Mouse (Mus musculus) hindbrain, embryonic 14.5 days (tissue): ENCODE data around the gene Atg2a. TPM values are rescaled to one million over a fixed set of nuclear protein-coding genes. Genes with fewer than 3 reads are reported as not detected.

Experiments
- ATAC-seq: fragments of 200-750 bp; cut with Nextera tagmentation; 2 replicates; pipeline ENCODE4 v1.8.0; 2017; ENCODE audit warnings: moderate number of reproducible peaks, mild to moderate bottlenecking, moderate TSS enrichment, moderate library complexity; ENCODE audit not compliant: low FRiP score
- DNase-seq: peaks from one replicate; pipeline ENCODE4 v3.0.0-alpha.2; 2015; ENCODE audit warnings: low spot score
- H3K27ac ChIP-seq: fragments of 300-500 bp; sonication (generic); 2 replicates; pipeline ENCODE4 v1.5.1; 2014; ENCODE audit warnings: mild to moderate bottlenecking, moderate library complexity
- H3K27me3 ChIP-seq: fragments of 300-500 bp; sonication (generic); 2 replicates; pipeline ENCODE4 v1.6.1; 2014; ENCODE audit warnings: mild to moderate bottlenecking, low read length, mixed read lengths; ENCODE audit not compliant: control insufficient read depth, insufficient read depth
- H3K36me3 ChIP-seq: fragments of 300-500 bp; sonication (generic); replicated peaks from 2 replicates; pipeline ENCODE4 v1.6.1; 2014; ENCODE audit not compliant: control insufficient read depth, insufficient read depth
- H3K4me1 ChIP-seq: fragments of 300-500 bp; sonication (generic); replicated peaks from 2 replicates; pipeline ENCODE4 v1.6.1; 2014; ENCODE audit warnings: antibody characterized with exemption, low read length, mixed read lengths; ENCODE audit not compliant: control insufficient read depth, insufficient read depth
- H3K4me2 ChIP-seq: fragments of 300-500 bp; sonication (generic); replicated peaks from 2 replicates; pipeline ENCODE4 v1.6.1; 2014; ENCODE audit warnings: mild to moderate bottlenecking, moderate library complexity
- H3K4me3 ChIP-seq: fragments of 300-500 bp; sonication (generic); replicated peaks from 2 replicates; pipeline ENCODE4 v1.5.1; 2014; ENCODE audit warnings: mild to moderate bottlenecking, low read length
- H3K9ac ChIP-seq: fragments of 300-500 bp; sonication (generic); 2 replicates; pipeline ENCODE4 v1.6.1; 2014
- H3K9me3 ChIP-seq: fragments of 300-500 bp; sonication (generic); 2 replicates; pipeline ENCODE4 v1.6.1; 2016; ENCODE audit warnings: low read length; ENCODE audit not compliant: control insufficient read depth
- WGBS: fragments of 180-500 bp; shearing (Covaris S2); extraction: QIAGEN DNeasy Blood & Tissue Kit; methylation state at CpG from one replicate; pipeline ENCODE4 v1.1.7; 2014; 5-methylcytosine and 5-hydroxymethylcytosine counted together
- polyA plus RNA-seq: library from polyadenylated mRNA; unstranded; fragments of >200 nt; fragmentation: Nextera tagmentation; extraction: Ambion mirVana; gene quantifications from 2 replicates; pipeline ENCODE4 v1.2.1, GENCODE M21; 2014

Atg2a gene
- polyA plus RNA-seq, 1 experiment from 2014 or later = 14.8 TPM

DNA sequence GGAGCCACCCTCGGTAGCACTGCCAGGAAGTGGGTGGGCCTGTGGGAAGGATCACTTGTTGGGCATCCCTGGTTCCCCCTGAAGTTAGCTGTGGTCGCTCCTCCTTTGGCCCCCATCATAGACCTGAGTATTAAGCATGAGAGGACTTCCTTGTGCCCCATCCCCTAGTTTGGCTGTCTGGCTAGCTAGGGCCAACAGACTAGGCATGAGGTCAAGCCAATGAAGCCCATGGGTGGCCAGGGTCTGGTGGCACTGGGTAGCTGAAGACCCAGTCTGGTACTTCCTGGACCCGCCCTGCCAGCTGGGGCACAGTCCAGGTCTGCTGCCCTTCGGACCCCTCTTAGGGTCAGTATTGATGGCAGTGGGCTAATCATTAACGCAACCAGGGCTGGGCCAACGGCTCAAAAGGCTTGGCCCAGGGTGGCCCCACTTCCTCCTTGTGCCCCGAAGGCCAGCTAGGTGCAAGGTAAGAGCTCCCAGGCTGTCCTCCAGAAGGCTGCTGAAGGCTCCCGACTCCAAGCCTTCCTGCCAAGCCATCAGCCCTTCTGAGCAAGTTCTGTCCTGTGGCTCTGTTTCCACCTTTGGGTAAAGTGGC, 21.5 kb downstream of the Atg2a start:
- Histone ChIP-seq H3K27me3 (no peaks in the 10 kb centered on the region), H3K9me3 (no peaks in the 10 kb centered on the region), H3K4me2 (no peak overlapping the region), H3K9ac (no peak overlapping the region), H3K27ac (no peak overlapping the region), H3K4me1 (no peaks in the 10 kb centered on the region), H3K36me3 (peaks cover 45% of the 10 kb centered on the region), H3K4me3 (no peak overlapping the region)
- DNase-seq (no peak), ATAC-seq (no peak)
- 78% methylated on average over 8 of the region's 8 CpGs for WGBS

DNA sequence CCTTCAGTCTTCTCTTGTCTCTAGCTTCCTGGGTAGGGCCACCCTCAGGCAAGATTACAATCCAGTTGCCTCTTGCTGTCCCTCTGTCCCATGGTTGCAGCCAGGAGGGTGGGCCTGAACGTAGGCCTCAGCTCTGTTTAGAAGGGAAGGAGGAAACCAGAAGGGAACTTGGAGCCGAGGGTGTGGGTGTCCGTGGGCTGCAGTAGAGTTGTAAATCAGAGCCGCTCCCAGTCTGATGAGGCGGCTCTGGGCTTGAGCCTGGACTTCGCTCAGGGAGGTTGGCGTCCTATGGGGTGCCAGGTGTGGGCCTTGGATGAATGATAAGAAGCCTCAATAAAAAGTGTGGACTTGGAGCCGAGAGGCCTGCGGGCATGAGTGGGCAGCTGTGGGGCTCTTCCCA, 22.7 kb downstream of the Atg2a start:
- Histone ChIP-seq H3K9ac (no peak overlapping the region), H3K4me3 (no peak overlapping the region), H3K9me3 (no peaks in the 10 kb centered on the region), H3K27me3 (no peaks in the 10 kb centered on the region), H3K4me2 (no peak overlapping the region), H3K27ac (no peak overlapping the region), H3K4me1 (no peaks in the 10 kb centered on the region), H3K36me3 (peaks cover 33% of the 10 kb centered on the region)
- DNase-seq = no peak
- ATAC-seq = no peak
- WGBS = 78% methylated on average over 9 of the region's 9 CpGs

DNA sequence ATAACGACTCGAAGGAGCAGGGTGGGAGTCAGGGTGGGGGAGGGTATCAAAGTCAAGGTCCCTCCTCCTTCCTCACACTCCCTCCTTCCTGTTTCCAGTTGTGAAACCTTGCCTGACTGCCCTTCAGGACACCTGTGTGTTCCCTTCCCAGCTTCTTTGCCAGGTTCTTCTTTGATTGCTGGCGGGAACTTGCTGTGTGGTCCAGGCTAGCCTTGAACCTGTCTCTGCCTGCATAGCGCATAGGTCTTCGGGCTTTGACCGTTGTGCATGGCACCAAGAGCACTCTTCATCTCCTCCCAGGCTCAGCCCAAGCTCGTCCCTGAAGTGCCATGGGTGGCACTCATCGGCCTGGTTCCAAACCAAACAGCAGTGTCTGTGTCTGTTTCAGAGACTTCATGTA, 23.5 kb downstream of the Atg2a start:
- no peaks in the 10 kb centered on the region for H3K9me3 ChIP-seq
- no peak overlapping the region for H3K4me3 ChIP-seq
- H3K27me3 ChIP-seq = no peaks in the 10 kb centered on the region
- DNase-seq = no peak
- H3K4me2 ChIP-seq = no peak overlapping the region
- peaks cover 29% of the 10 kb centered on the region for H3K36me3 ChIP-seq
- no peak overlapping the region for H3K9ac ChIP-seq
- no peaks in the 10 kb centered on the region for H3K4me1 ChIP-seq
- WGBS = 83% methylated on average over 8 of the region's 8 CpGs
- ATAC-seq = no peak
- H3K27ac ChIP-seq = no peak overlapping the region

DNA sequence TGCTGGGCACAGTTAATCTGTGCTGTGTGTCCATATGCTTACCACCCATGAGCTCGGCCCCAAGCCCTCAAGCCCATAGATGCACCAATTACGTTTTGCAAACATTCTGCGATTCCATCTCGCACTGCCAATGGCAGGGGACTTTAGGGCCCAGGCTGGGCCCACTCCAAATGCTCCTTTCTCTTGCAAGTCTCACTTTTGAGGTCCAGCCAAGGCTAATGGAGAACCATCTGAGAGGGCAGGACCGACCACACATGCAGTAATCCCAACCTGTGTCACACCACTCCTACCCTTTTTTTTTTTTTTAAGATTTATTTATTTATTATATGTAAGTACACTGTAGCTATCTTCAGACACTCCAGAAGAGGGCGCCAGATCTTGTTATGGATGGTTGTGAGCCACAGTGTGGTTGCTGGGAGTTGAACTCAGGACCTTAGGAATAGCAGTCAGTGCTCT, 24.3 kb downstream of the Atg2a start:
- ATAC-seq (no peak), DNase-seq (no peak)
- no peaks in the 10 kb centered on the region for H3K4me1 ChIP-seq
- H3K9ac ChIP-seq = no peak overlapping the region
- WGBS = 64% methylated on average over 6 of the region's 6 CpGs
- H3K4me2 ChIP-seq = no peak overlapping the region
- no peak overlapping the region for H3K4me3 ChIP-seq
- no peak overlapping the region for H3K27ac ChIP-seq
- no peaks in the 10 kb centered on the region for H3K27me3 ChIP-seq
- H3K9me3 ChIP-seq = no peaks in the 10 kb centered on the region
- peaks cover 21% of the 10 kb centered on the region for H3K36me3 ChIP-seq

DNA sequence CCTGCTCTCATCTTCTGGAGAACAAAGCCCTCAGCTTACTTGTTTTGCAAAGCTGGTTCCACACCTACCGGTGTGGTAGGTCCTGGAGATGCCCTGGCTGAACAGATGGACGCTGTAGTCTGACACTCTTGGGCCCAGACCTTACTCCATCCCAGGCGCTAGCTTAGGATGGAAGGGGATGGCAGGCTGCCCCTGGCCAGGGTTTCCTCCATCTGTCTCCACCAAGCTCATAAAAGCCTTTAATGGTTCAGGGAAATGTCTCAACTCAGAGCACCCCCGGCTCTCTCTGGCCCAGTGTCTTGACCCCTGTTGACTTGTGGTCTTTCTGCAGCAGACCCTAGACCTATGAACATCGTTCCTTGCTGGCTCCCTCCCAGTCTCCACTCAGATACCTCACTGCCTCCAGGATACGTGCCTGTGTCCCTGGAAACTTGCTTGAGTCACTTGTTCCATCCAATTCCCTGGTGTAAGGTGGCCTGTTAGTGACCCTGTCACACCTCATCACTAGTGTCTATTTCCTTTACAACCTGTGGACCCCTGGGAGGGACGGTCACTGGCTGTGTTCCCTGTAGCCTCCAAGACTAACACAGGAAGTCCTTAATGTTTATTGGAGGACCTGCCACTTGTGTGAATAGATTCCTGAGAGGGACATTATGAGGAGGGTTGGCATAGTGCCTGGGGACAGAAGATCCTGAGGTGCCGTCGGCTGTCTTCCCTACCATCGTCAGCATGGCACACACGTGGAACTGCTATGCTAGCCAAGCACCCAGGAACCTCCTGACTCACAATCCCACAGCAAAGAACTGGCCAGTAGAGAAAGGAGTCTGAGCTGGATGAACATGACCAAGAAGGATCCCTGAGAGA, 26.1 kb downstream of the Atg2a start:
- DNase-seq (no peak), ATAC-seq (no peak)
- Histone ChIP-seq H3K4me3 (no peak overlapping the region), H3K36me3 (peaks cover 3% of the 10 kb centered on the region; the same call in 1 of the 2 replicates), H3K4me1 (no peaks in the 10 kb centered on the region), H3K9ac (no peak overlapping the region), H3K9me3 (no peaks in the 10 kb centered on the region), H3K27me3 (no peaks in the 10 kb centered on the region), H3K27ac (no peak overlapping the region), H3K4me2 (no peak overlapping the region)
- 74% methylated on average over 11 of the region's 11 CpGs for WGBS

DNA sequence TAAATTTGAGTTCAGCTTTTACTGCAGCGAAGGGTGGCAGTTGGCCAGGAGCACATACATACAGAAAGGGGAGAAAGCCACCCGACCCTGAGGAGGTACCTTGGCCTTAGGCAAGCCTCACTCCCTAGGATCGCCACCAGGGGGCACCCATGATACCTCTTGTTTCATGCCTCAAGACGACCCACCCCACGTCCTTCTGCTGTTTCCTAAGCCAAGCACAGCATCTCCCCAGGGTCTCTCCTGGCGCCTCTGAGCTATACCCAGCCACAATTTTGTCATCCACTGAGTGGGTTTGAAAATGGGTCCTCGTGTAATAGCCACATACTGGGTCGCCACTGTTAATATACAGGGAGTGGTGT, 26.7 kb downstream of the Atg2a start:
- Histone ChIP-seq H3K27ac (no peak overlapping the region), H3K27me3 (no peaks in the 10 kb centered on the region), H3K36me3 (no peaks in the 10 kb centered on the region), H3K4me3 (no peak overlapping the region), H3K9ac (no peak overlapping the region), H3K4me2 (no peak overlapping the region), H3K9me3 (no peaks in the 10 kb centered on the region), H3K4me1 (no peaks in the 10 kb centered on the region)
- 16% methylated on average over 8 of the region's 8 CpGs for WGBS
- peak; percentile 69; the same call in 1 of the 2 replicates for ATAC-seq
- peak; percentile 89 for DNase-seq

DNA sequence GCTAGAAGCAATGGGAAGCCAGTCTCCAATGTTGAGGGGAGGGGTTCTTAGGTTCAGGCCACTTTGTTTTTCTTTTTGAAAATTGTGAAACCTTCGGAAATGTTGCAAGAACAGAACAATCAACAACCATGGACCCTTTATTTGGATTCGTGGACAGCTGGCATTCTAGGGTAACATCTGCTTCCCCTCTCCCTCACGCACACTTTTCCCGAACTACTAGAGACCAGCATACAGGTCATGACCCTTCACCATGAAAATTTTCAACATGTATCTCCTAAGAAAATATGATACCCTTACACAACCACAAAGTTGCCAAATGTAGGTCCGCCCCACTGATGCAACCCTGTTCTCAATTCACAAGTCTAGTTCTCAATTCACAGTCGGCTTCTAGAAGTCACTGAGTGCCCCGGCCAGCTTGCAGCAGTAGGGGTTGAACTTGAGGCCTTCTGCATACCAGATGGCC, 27.2 kb downstream of the Atg2a start:
- DNase-seq = no peak
- 81% methylated on average over 7 of the region's 7 CpGs for WGBS

DNA sequence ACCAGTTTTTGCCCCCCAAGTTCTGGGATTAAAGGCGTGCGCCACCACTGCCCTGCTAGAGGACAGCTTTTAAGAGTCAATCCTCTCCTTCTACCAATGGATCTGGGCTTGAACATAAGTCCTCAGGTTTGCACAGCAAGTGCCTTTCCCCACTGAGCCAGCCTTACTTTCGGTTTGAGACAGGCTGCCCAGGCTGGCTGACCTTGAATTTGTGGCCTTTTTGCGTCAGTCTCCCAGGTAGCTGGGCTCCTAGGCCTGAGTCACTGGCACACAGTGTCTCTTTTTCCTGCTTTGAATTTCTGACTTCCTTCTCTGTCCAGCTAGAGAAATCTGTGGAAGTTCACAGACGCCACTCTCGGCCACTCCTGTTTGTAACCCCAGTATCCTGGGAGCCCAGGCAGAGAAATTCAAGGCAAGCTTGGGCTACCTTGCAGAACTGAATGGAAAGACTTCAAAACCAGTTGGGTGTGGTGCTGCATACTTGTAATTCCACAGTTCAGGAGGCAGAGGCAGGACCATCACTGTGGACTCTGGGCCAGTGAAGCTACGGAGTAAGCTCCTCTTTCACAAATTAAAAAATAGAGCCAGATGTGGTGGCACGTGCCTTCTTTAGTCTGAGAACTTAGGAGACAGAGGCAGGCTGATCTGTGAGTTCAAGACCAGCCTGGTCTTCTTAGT, 28.5 kb downstream of the Atg2a start:
- H3K9ac ChIP-seq = no peak overlapping the region
- 88% methylated on average over 8 of the region's 8 CpGs for WGBS

More for the DNA sequence above, 27.2 kb downstream of the Atg2a start:
- H3K9ac ChIP-seq = no peak overlapping the region
- H3K27ac ChIP-seq = no peak overlapping the region
- no peaks in the 10 kb centered on the region for H3K9me3 ChIP-seq
- H3K27me3 ChIP-seq = no peaks in the 10 kb centered on the region
- H3K36me3 ChIP-seq = no peaks in the 10 kb centered on the region
- no peak overlapping the region for H3K4me2 ChIP-seq
- no peak overlapping the region for H3K4me3 ChIP-seq
- no peak for ATAC-seq
- no peaks in the 10 kb centered on the region for H3K4me1 ChIP-seq

DNA sequence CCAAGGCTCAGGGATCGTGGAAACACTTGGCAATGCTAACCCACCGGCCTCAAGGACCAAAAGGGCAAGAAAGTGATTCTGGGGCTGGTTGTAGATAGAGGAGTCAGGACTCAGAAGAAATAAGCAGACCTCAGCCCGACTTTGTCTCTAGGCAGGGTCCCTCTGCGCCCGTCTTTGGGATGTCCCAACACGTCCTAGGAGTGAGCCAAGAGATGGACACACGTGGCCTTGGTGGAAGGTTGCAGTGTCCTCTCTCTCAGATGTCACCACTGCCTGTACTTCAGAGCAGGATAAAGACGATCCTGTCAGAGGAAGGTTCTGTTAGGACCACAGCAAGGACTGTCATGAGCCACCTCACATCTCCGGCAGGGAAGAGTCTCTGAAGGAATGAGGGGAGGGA, 29.2 kb downstream of the Atg2a start:
- Histone ChIP-seq H3K4me2 (no peak overlapping the region), H3K4me1 (peaks cover 2% of the 10 kb centered on the region; the same call in 1 of the 2 replicates), H3K36me3 (no peaks in the 10 kb centered on the region), H3K9me3 (no peaks in the 10 kb centered on the region), H3K27ac (no peak overlapping the region), H3K4me3 (no peak overlapping the region), H3K27me3 (no peaks in the 10 kb centered on the region), H3K9ac (no peak overlapping the region)
- ATAC-seq (no peak), DNase-seq (no peak)
- 58% methylated on average over 9 of the region's 9 CpGs for WGBS

More for the DNA sequence above, 28.5 kb downstream of the Atg2a start:
- no peaks in the 10 kb centered on the region for H3K9me3 ChIP-seq
- H3K4me1 ChIP-seq = no peaks in the 10 kb centered on the region
- no peak overlapping the region for H3K4me3 ChIP-seq
- H3K27ac ChIP-seq = no peak overlapping the region
- DNase-seq (no peak), ATAC-seq (no peak)
- no peaks in the 10 kb centered on the region for H3K36me3 ChIP-seq
- no peak overlapping the region for H3K4me2 ChIP-seq
- no peaks in the 10 kb centered on the region for H3K27me3 ChIP-seq
